Mouse (Mus musculus): ENCODE data around the gene Gm28047.

The Gm28047 gene

GRCm38 (mm10) chr15:102500479-102500878, 124.4 kb downstream of the Gm28047 start:
- no peak for DNase-seq (ENCODE audit: low spot score in 2 of 2)

- no peak for DNase-seq (ENCODE audit: low spot score in 2 of 2)
Observed at GRCm38 (mm10) chr15:102499851-102500250, 125.0 kb downstream of the Gm28047 start.

DNA sequence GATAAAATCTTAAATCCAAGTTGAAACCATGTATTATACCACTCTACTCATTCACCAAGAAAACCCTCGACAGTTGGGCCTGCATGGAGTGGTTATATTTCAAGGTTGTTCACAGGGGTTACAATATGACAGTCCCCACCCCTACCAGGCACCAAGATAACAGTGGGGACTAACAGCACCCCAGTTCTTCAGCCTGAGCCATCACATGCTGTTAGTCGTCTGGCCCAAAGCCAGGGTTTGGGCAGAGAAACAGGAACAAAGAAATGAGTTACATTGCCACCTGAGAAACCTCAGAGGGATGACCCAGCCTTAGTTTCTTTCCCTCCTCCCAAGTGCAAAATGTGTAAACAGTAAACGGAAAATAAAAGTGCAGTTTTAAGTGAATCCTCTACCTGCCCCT, 125.5 kb downstream of the Gm28047 start:
- no peak for DNase-seq (ENCODE audit: low spot score in 2 of 2)

DNA sequence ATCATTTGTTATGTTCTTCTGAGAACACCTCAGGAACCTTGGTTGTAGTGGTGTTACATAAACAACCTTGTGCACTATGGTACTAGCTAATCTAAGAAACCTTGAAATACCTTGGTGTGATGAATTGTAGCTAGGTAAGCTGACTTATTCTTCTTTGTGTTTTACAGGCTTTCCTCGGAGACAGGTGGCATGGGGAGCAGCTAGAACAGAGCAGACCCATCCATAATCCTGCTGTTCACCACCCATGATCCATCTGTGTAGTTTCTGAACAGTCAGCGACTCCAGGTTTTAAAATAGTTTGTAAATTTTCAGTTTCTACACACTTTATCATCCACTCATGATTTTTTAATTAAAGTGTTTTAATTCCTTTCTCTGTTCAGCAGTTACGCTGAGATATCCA, 126.5 kb downstream of the Gm28047 start:
- no peak for DNase-seq (ENCODE audit: low spot score in 2 of 2)

- no peak for DNase-seq (ENCODE audit: low spot score in 2 of 2)
Observed at GRCm38 (mm10) chr15:102487664-102488063, 137.2 kb downstream of the Gm28047 start.

GRCm38 (mm10) chr15:102485853-102486252, 139.0 kb downstream of the Gm28047 start:
- DNase-seq (ENCODE audit: low spot score in 2 of 2), result no peak

DNA sequence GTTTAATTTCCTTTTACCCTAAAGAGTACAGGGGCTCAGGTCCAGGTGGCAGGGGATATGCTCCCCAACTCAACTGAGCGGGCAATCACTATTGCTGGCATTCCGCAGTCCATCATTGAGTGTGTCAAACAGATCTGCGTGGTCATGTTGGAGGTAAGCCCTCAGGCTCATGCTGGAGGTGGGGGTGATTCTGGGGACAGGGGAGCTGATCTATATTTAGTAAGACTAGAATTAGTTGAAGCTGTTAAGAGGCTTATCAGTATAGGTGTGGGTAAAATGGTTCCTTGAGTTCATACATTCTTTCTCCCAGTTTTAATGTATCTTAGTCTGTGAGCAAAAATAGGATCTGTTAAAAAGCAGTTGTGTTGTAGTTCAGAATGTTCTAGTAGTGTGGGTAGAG, 141.7 kb downstream of the Gm28047 start:
- no peak for DNase-seq (ENCODE audit: low spot score in 2 of 2)

GRCm38 (mm10) chr15:102474520-102474919, 150.3 kb downstream of the Gm28047 start:
- DNase-seq (ENCODE audit: low spot score in 2 of 2), result no peak
